ENCODE assay signal across 1 mouse cellular context in the genomic region with DNA sequence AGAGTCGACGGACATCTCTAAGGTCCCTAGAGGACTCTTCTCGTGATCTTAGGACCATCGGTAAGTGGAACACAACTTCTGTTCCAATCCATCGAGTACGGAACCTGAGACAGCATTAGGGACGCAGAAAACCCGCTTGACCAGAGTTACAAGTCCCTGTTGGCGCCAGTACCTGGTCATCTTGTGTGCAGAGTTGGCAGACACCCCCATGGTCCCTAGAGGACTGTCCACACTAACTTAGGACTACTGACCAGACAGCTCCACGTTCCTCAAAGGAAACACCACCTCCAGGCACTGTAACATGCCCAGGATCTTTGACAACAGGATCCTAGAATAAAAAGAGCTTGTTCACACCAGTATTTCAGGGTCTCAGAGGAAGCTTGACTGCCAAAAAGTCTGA. TPM values are rescaled to one million over a fixed set of nuclear protein-coding genes. Genes with fewer than 3 reads are reported as not detected.
"Had no signal": no experiment of that assay in that cellular context is flagged by ENCODE, and none has a peak within 500 bp of the region (broad histone marks: within the 10 kb centered on the region; RNA-seq: fewer than 3 reads in every experiment).

No protein-coding gene starts in this region.

RNA-seq across cellular contexts. Expression of gene Gm14322, which starts 17.6 kb away (rescaled TPM):
- total RNA-seq: hematopoietic stem cell, adult 5-6 weeks had no signal
